Comparison of ENCODE assay signal across 8 mouse cellular contexts in genomic region chr2:18586925-18587724, GRCm38 (mm10).
DNase-seq lines count a peak whose midpoint lies in the region; ATAC-seq lines count a peak whose summit lies in the region.

No protein-coding gene starts in this region.

- peak overlapping the region; percentile 55 for H3K9ac ChIP-seq in hindbrain, embryonic 15.5 days

- peak; percentile 64 to 91 for DNase-seq in cerebellum, postnatal 4 days (ENCODE audit: low spot score in 2 of 2)
- DNase-seq in gastrocnemius, adult 18-20 months (ENCODE audit: low spot score), result peak; percentile 86
- DNase-seq in layer of hippocampus, postnatal 36 days, result peak; percentile 88 to 93
- DNase-seq in lung, postnatal 25 days (ENCODE audit: low spot score), result peak; percentile 87
- peak; percentile 85 for DNase-seq in retina, postnatal 1 day
- DNase-seq in urinary bladder, adult 2 months (ENCODE audit: low spot score), result peak; percentile 54

- no peaks in the 10 kb centered on the region for H3K36me3 ChIP-seq in hindbrain, embryonic 15.5 days

- peak overlapping the region; percentile 51 for H3K4me3 ChIP-seq in hindbrain, embryonic 15.5 days

- H3K9me3 ChIP-seq in hindbrain, embryonic 15.5 days, result no peaks in the 10 kb centered on the region

- H3K27ac ChIP-seq in hindbrain, embryonic 15.5 days (replicated peaks), result peak overlapping the region; percentile 66

- 1% methylated on average over 31 of the region's 31 CpGs for WGBS in hindbrain, embryonic 15.5 days

- peak; percentile 53 for ATAC-seq in activated CD4-positive, CD25-positive, alpha-beta regulatory T cell, adult 4 months
- peak; percentile 88 for ATAC-seq in hindbrain, embryonic 15.5 days (ENCODE audit: low FRiP score, low read depth)

- H3K4me1 ChIP-seq in hindbrain, embryonic 15.5 days (replicated peaks), result no peaks in the 10 kb centered on the region

- H3K4me2 ChIP-seq in hindbrain, embryonic 15.5 days, result peak overlapping the region; percentile 65

- H3K27me3 ChIP-seq in hindbrain, embryonic 15.5 days, result 0 out of 2 replicates have a peak, but pooled peaks cover 2% of the 10 kb centered on the region

Comparison
In these comparisons a context has a peak if more than half of its experiments do, and no peak if none do; other contexts are left out.
1. Peak in every context shown above with its lines: DNase-seq, ATAC-seq, H3K4me3 ChIP-seq and H3K27ac ChIP-seq.